Mouse (Mus musculus) hindbrain, embryonic 14.5 days (tissue): ENCODE data around the gene Poc1a. TPM values are rescaled to one million over a fixed set of nuclear protein-coding genes. Genes with fewer than 3 reads are reported as not detected.

Experiments
- polyA plus RNA-seq: library from polyadenylated mRNA; unstranded; fragments of >200 nt; fragmentation: Nextera tagmentation; extraction: Ambion mirVana; gene quantifications from 2 replicates; pipeline ENCODE4 v1.2.1, GENCODE M21; 2014

The Poc1a gene
- polyA plus RNA-seq, 1 experiment from 2014 or later: 7.3 TPM

Other genes starting within 250 kb of the Poc1a start
- gene Col6a4, start 184.3 kb upstream of the Poc1a start, polyA plus RNA-seq: 0.32 and 0.87 TPM in 2 replicates
- 2.3 and 3.0 TPM in 2 replicates for gene Glyctk, start 122.9 kb upstream of the Poc1a start, polyA plus RNA-seq
- 40.2 and 42.3 TPM in 2 replicates for gene Wdr82, start 110.1 kb upstream of the Poc1a start, polyA plus RNA-seq
- 13.0 and 13.4 TPM in 2 replicates for gene Ppm1m, start 81.3 kb upstream of the Poc1a start, polyA plus RNA-seq
- 49.6 and 52.9 TPM in 2 replicates for gene Twf2, start 78.0 kb upstream of the Poc1a start, polyA plus RNA-seq
- 0.12 TPM in 1 of 2 replicates, not detected in the other for gene Tlr9, start 58.5 kb upstream of the Poc1a start, polyA plus RNA-seq
- 99.0 and 99.7 TPM in 2 replicates for gene Alas1, start 32.4 kb upstream of the Poc1a start, polyA plus RNA-seq
- 17.9 and 19.3 TPM in 2 replicates for gene Dusp7, start 87.6 kb downstream of the Poc1a start, polyA plus RNA-seq
- 650 and 781 TPM in 2 replicates for gene Rpl29, start 148.4 kb downstream of the Poc1a start, polyA plus RNA-seq
- gene Acy1, start 157.3 kb downstream of the Poc1a start, polyA plus RNA-seq: 22.4 and 23.5 TPM in 2 replicates
- gene Abhd14b, start 166.4 kb downstream of the Poc1a start, polyA plus RNA-seq: 7.9 and 8.2 TPM in 2 replicates
- 57.7 and 69.8 TPM in 2 replicates for gene Abhd14a, start 166.6 kb downstream of the Poc1a start, polyA plus RNA-seq
- gene Pcbp4, start 172.2 kb downstream of the Poc1a start, polyA plus RNA-seq: 183 and 186 TPM in 2 replicates
- 0.87 and 1.0 TPM in 2 replicates for gene Gpr62, start 184.9 kb downstream of the Poc1a start, polyA plus RNA-seq
- 34.5 and 35.7 TPM in 2 replicates for gene Rrp9, start 194.9 kb downstream of the Poc1a start, polyA plus RNA-seq
- gene Parp3, start 195.9 kb downstream of the Poc1a start, polyA plus RNA-seq: 0.52 and 0.91 TPM in 2 replicates
- gene Iqcf1, start 218.9 kb downstream of the Poc1a start, polyA plus RNA-seq: not detected in 2 replicates
- gene Iqcf5, start 233.5 kb downstream of the Poc1a start, polyA plus RNA-seq: not detected in 2 replicates